Mouse (Mus musculus): ENCODE measurements around the gene Nlgn2.

- TF ChIP-seq POLR2A (IDR thresholded peaks at IDR 0.05; ENCODE audit: borderline replicate concordance, control insufficient read depth, low read depth, low read length) (no peak), CTCF (IDR thresholded peaks at IDR 0.05; ENCODE audit: control insufficient read depth, insufficient read depth, low read length) (no peak)
Observed at GRCm38 (mm10) chr11:69787306-69787705, 50.3 kb downstream of the Nlgn2 start.

Data from bone marrow, adult 2 months (tissue).